8 mouse cellular contexts compared by ENCODE assay signal in the genomic region with DNA sequence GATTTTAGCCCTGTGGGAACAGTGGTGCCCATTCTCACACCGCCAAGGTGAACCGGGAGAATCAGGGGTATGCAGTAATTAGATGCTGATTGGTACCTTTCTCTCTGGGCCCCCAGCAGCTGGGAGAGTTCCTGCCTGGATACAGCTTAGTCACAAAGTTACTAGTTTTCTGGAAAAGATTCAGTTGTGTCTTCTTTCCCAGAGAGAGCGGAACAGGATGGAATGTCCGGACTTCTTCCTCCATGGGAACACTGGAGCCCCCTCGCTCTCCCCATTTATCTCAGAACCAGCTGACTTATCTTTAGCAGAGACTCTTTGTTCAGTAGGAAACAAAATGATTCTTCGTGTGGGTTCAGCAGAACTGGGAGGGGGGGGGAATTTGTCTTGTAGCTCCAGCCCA. TPM values are rescaled to one million over a fixed set of nuclear protein-coding genes. Genes with fewer than 3 reads are reported as not detected.
DNase-seq lines count a peak whose midpoint lies in the region; ATAC-seq and TF ChIP-seq lines count a peak whose summit lies in the region.

No protein-coding gene starts in this region.

- no peaks in the 10 kb centered on the region; the same call in 1 of the 2 replicates for H3K4me1 ChIP-seq in spleen, adult 2 months (ENCODE audit: control insufficient read depth, insufficient read depth, insufficient read length)
- H3K4me1 ChIP-seq in limb, embryonic 14.5 days (ENCODE audit: control insufficient read depth, insufficient read depth, low read length) = peaks cover 8% of the 10 kb centered on the region

- H3K27me3 ChIP-seq in spleen, adult 2 months (ENCODE audit: control insufficient read depth, insufficient read depth, low read length) = no peaks in the 10 kb centered on the region
- H3K27me3 ChIP-seq in limb, embryonic 14.5 days (ENCODE audit: control insufficient read depth, insufficient read depth, low read length) = peaks cover 12% of the 10 kb centered on the region

- H3K4me2 ChIP-seq in limb, embryonic 14.5 days (replicated peaks; ENCODE audit: low read depth, low read length, severe bottlenecking) = peak overlapping the region; percentile 89

- no peak for ATAC-seq in limb, embryonic 14.5 days (ENCODE audit: low FRiP score, low read depth)

- DNase-seq in embryo, embryonic 10.5 days (ENCODE audit: low spot score) = peak; percentile 29
- no peak for DNase-seq in embryo, embryonic 9.5 days (ENCODE audit: extremely low spot score)
- no peak for DNase-seq in spleen, adult 2 months (ENCODE audit: low read depth in 1 of 2, low spot score in 2 of 2)
- no peak for DNase-seq in spleen, postnatal 14 days (ENCODE audit: low spot score in 2 of 2)
- DNase-seq in limb, embryonic 14.5 days (ENCODE audit: low spot score) = no peak
- DNase-seq in testis, postnatal 14 days (ENCODE audit: low spot score) = peak; percentile 74
- no peak for DNase-seq in ovary, postnatal 36 days (ENCODE audit: low spot score)
- no peak for DNase-seq in gastrocnemius, postnatal 14 days

- TF ChIP-seq CTCF in spleen, adult 2 months (IDR thresholded peaks at IDR 0.05; ENCODE audit: extremely low read depth, insufficient read depth, insufficient read length, insufficient replicate concordance) = no peak

- peak overlapping the region; percentile 75 for H3K9ac ChIP-seq in limb, embryonic 14.5 days (ENCODE audit: low read depth, low read length, severe bottlenecking)

- intact Hi-C loops in gastrocnemius, postnatal 14 days (cut with DNase I; ENCODE audit: low total_unique reads) = no loop called here

- H3K27ac ChIP-seq in spleen, adult 2 months (ENCODE audit: insufficient read depth, low read length) = no peak overlapping the region
- H3K27ac ChIP-seq in limb, embryonic 14.5 days (replicated peaks; ENCODE audit: low read depth, low read length) = no peak overlapping the region

- H3K9me3 ChIP-seq in limb, embryonic 14.5 days (ENCODE audit: control insufficient read depth, low read length) = no peaks in the 10 kb centered on the region

- H3K36me3 ChIP-seq in spleen, adult 2 months (ENCODE audit: control insufficient read depth, insufficient read depth, low read length) = no peaks in the 10 kb centered on the region; the same call in 1 of the 2 replicates
- no peaks in the 10 kb centered on the region for H3K36me3 ChIP-seq in limb, embryonic 14.5 days (ENCODE audit: control insufficient read depth, insufficient read depth, low read length)

- 44% methylated on average over 6 of the region's 6 CpGs for WGBS in spleen, adult 2 months
- WGBS in limb, embryonic 14.5 days = 13% methylated on average over 6 of the region's 6 CpGs

- no peak for TF ChIP-seq POLR2A in spleen, adult 2 months (IDR thresholded peaks at IDR 0.05; ENCODE audit: low read depth, low read length)
- TF ChIP-seq POLR2A in limb, embryonic 14.5 days (IDR thresholded peaks at IDR 0.05; ENCODE audit: borderline replicate concordance, extremely low read depth, insufficient read depth, insufficient read length) = no peak

- peak overlapping the region; percentile 71 for H3K4me3 ChIP-seq in spleen, adult 2 months (ENCODE audit: extremely low read depth, insufficient read depth, insufficient read length)
- peak overlapping the region; percentile 76 for H3K4me3 ChIP-seq in limb, embryonic 14.5 days (replicated peaks; ENCODE audit: low read length)

RNA-seq across cellular contexts. Expression of a gene that starts 0.7 kb away (rescaled TPM):
- 27.2 and 54.6 TPM in 2 replicates for polyA plus RNA-seq in spleen, adult 2 months (2012; rRNA removed)
- 12.1 and 16.2 TPM in 2 replicates for polyA plus RNA-seq in limb, embryonic 14.5 days (2012; rRNA removed)
- polyA plus RNA-seq in limb, embryonic 14.5 days (2014; fragmentation: Nextera tagmentation; extraction: Ambion mirVana) = 9.1 and 10.2 TPM in 2 replicates
- 1 to 10 TPM; 2.2 to 2.7 TPM for total RNA-seq in gastrocnemius, postnatal 14 days (2021)

RNA-seq across cellular contexts. Expression of a gene that starts 22.4 kb away (rescaled TPM):
- 606 and 770 TPM in 2 replicates for polyA plus RNA-seq in spleen, adult 2 months (2012; rRNA removed)
- polyA plus RNA-seq in limb, embryonic 14.5 days (2012; rRNA removed) = 147 and 196 TPM in 2 replicates
- polyA plus RNA-seq in limb, embryonic 14.5 days (2014; fragmentation: Nextera tagmentation; extraction: Ambion mirVana) = 212 and 247 TPM in 2 replicates
- 10 to 100 TPM; 18.3 to 24.5 TPM for total RNA-seq in gastrocnemius, postnatal 14 days (2021)

RNA-seq across cellular contexts. Expression of a gene that starts 47.4 kb away (rescaled TPM):
- polyA plus RNA-seq in spleen, adult 2 months (2012; rRNA removed) = 77.8 and 81.9 TPM in 2 replicates
- 126 and 131 TPM in 2 replicates for polyA plus RNA-seq in limb, embryonic 14.5 days (2012; rRNA removed)
- polyA plus RNA-seq in limb, embryonic 14.5 days (2014; fragmentation: Nextera tagmentation; extraction: Ambion mirVana) = 95.9 and 109 TPM in 2 replicates
- total RNA-seq in gastrocnemius, postnatal 14 days (2021) = 10 to 100 TPM; 41.1 to 49.5 TPM

RNA-seq across cellular contexts. Expression of a gene that starts 47.9 kb away (rescaled TPM):
- polyA plus RNA-seq in spleen, adult 2 months (2012; rRNA removed) = 26.1 and 26.4 TPM in 2 replicates
- polyA plus RNA-seq in limb, embryonic 14.5 days (2012; rRNA removed) = 49.9 and 63.3 TPM in 2 replicates
- 1.9 TPM in 1 of 2 replicates, not detected in the other for polyA plus RNA-seq in limb, embryonic 14.5 days (2014; fragmentation: Nextera tagmentation; extraction: Ambion mirVana)
- 1 to 10 TPM; 5.6 to 6.0 TPM for total RNA-seq in gastrocnemius, postnatal 14 days (2021)

Comparison
In these comparisons a context has a peak if more than half of its experiments do, and no peak if none do; other contexts are left out.
1. DNase-seq: peak in embryo, embryonic 10.5 days (single experiment) and testis, postnatal 14 days (single experiment); none in embryo, embryonic 9.5 days (single experiment), spleen, adult 2 months (0 of 2), spleen, postnatal 14 days (0 of 2), limb, embryonic 14.5 days (single experiment), ovary, postnatal 36 days (single experiment) and gastrocnemius, postnatal 14 days (single experiment).